Mouse (Mus musculus) megakaryocyte, embryonic 14.5 days (primary cell): ENCODE measurements around the gene Zhx3.

ENCODE experiments used
- FLI1 ChIP-seq: IDR thresholded peaks from 2 replicates; pipeline ENCODE4 v1.6.1; 2012; ENCODE audit warnings: low read length, inconsistent platforms, mixed read lengths
- GATA1 ChIP-seq: IDR thresholded peaks from 3 replicates; pipeline ENCODE4 v1.6.1; 2012; ENCODE audit warnings: mixed read lengths, low read length, inconsistent platforms, borderline replicate concordance

- TF ChIP-seq GATA1 (no peak), FLI1 (no peak)
Observed at GRCm38 (mm10) chr2:160876115-160876514, 3.3 kb upstream of the Zhx3 start.
